Mouse (Mus musculus) layer of hippocampus, postnatal 10 days (tissue): ENCODE measurements around the gene Gzmd. TPM values are rescaled to one million over a fixed set of nuclear protein-coding genes. Genes with fewer than 3 reads are reported as not detected.

Experiments
- DNase-seq, 2 experiments: peaks; one replicate each; pipeline ENCODE4 v3.0.0; 2021; ENCODE audit warnings: low spot score in 2 of 2
- microRNA-seq, 2 experiments: library from miRNA; unstranded; fragments of <30 nt; microRNA quantifications; one replicate each; pipeline ENCODE4 v1.2.0; 2021
- total RNA-seq, 2 experiments: library from RNA; stranded (reverse); gene quantifications; 2 replicates each; pipeline ENCODE4 v1.2.3; 2021

Gene Gzmd
- total RNA-seq, 2 experiments from 2014 or later: not detected

- no peak for DNase-seq
These were observed 47.2 kb downstream of the Gzmd start, which contains the start of gene Mcpt8 for GRCm38 (mm10) chr14:56085167-56085566. Gene Mcpt8, minus strand, starts transcription at chr14:56085273.

- no peak for DNase-seq
These were observed 50.4 kb downstream of the Gzmd start for GRCm38 (mm10) chr14:56082016-56082415.

Small RNAs within 50 kb of the gene (microRNA-seq; reads per million reads assigned to microRNA genes)
- 0 reads per million in 2 experiments for gene Mir6949

Other genes with a start within 250 kb of the Gzmd start
- 1 to 10 TPM in 1 of 2 experiments, under 1 TPM in 1; 0.62 to 1.0 TPM for gene Cbln3, start 248.2 kb downstream of the Gzmd start, total RNA-seq
- 10 to 100 TPM; 11.8 to 13.4 TPM for gene Khnyn, start 247.7 kb downstream of the Gzmd start, total RNA-seq
- 10 to 100 TPM; 80.5 to 87.8 TPM for gene Sdr39u1, start 232.3 kb downstream of the Gzmd start, total RNA-seq
- under 1 TPM in 1 of 2 experiments, not detected in 1; 0.34 TPM for gene Cma1, start 187.9 kb downstream of the Gzmd start, total RNA-seq
- not detected for gene Cma2, start 181.6 kb downstream of the Gzmd start, total RNA-seq
- not detected for gene Mcpt1, start 114.6 kb downstream of the Gzmd start, total RNA-seq
- gene Mcpt9, start 102.1 kb downstream of the Gzmd start, total RNA-seq: not detected
- not detected for gene Mcpt2, start 90.6 kb downstream of the Gzmd start, total RNA-seq
- gene Mcpt4, start 70.3 kb downstream of the Gzmd start, total RNA-seq: not detected
- not detected for gene Mcpt8, start 47.3 kb downstream of the Gzmd start, total RNA-seq
- gene Ctsg, start 30.0 kb downstream of the Gzmd start, total RNA-seq: not detected
- not detected for gene Gzme, start 12.0 kb downstream of the Gzmd start, total RNA-seq
- gene Gzmg, start 27.0 kb upstream of the Gzmd start, total RNA-seq: not detected
- gene Gzmn, start 42.0 kb upstream of the Gzmd start, total RNA-seq: not detected
- gene Gzmf, start 78.8 kb upstream of the Gzmd start, total RNA-seq: not detected
- gene Gzmc, start 102.0 kb upstream of the Gzmd start, total RNA-seq: not detected
- gene Gzmb, start 129.7 kb upstream of the Gzmd start, total RNA-seq: not detected
- under 1 TPM; 0.09 to 0.11 TPM for gene Atp12a, start 232.5 kb upstream of the Gzmd start, total RNA-seq